Mouse (Mus musculus) heart, adult 2 months (tissue): ENCODE results near the gene Tbc1d10c. TPM values are rescaled to one million over a fixed set of nuclear protein-coding genes. Genes with fewer than 3 reads are reported as not detected.

Experiments used
- DNase-seq, 2 experiments: peaks; one replicate each; pipeline ENCODE4 v3.0.0; 2021
- H3K27ac ChIP-seq: fragments of 200-600 bp; 2 replicates; pipeline ENCODE4 v1.8.1; 2022
- H3K27me3 ChIP-seq: fragments of 200-500 bp; 2 replicates; pipeline ENCODE4 v1.6.1; 2012; ENCODE audit warnings: mild to moderate bottlenecking, low read length, inconsistent platforms, mixed read lengths; ENCODE audit not compliant: control insufficient read depth, insufficient read depth
- H3K36me3 ChIP-seq: fragments of 200-500 bp; 2 replicates; pipeline ENCODE4 v1.6.1; 2012; ENCODE audit warnings: low read length, inconsistent platforms; ENCODE audit not compliant: control insufficient read depth, insufficient read depth
- H3K4me1 ChIP-seq: fragments of 200-500 bp; 2 replicates; pipeline ENCODE4 v1.6.1; 2011; ENCODE audit warnings: low read length; ENCODE audit not compliant: control insufficient read depth, insufficient read depth
- H3K4me3 ChIP-seq: fragments of 200-600 bp; 2 replicates; pipeline ENCODE4 v1.8.1; 2022
- H3K79me2 ChIP-seq: fragments of 200-500 bp; replicated peaks from 2 replicates; pipeline ENCODE4 v1.6.1; 2012; ENCODE audit warnings: mild to moderate bottlenecking, inconsistent platforms, low read length, moderate library complexity, mixed read lengths; ENCODE audit not compliant: control insufficient read depth, insufficient read depth
- H3K9ac ChIP-seq: fragments of 200-500 bp; 2 replicates; pipeline ENCODE4 v1.6.1; 2012; ENCODE audit warnings: low read depth, mild to moderate bottlenecking, control low read depth, inconsistent platforms, low read length, mixed read lengths
- CTCF ChIP-seq: fragments of 200-600 bp; IDR thresholded peaks from 2 replicates; pipeline ENCODE4 v1.8.1; 2022; ENCODE audit warnings: antibody characterized with exemption, mild to moderate bottlenecking, moderate library complexity
- EP300 ChIP-seq: fragments of 200-500 bp; IDR thresholded peaks from 2 replicates; pipeline ENCODE4 v1.6.1; 2011; ENCODE audit warnings: low read depth, low read length, control low read depth; ENCODE audit not compliant: insufficient read depth
- POLR2A ChIP-seq: fragments of 200-500 bp; IDR thresholded peaks from 2 replicates; pipeline ENCODE4 v1.6.1; 2011; ENCODE audit warnings: mild to moderate bottlenecking, low read depth, low read length, control low read depth; ENCODE audit not compliant: insufficient read depth
- WGBS: fragments of 180-500 bp; shearing (Covaris S2); methylation state at CpG from one replicate; pipeline ENCODE4 v1.1.7; 2018; 5-methylcytosine and 5-hydroxymethylcytosine counted together
- intact Hi-C: fragments of 180-260 bp; cut with DNase I; formaldehyde crosslinking; loops from one replicate; pipeline ENCODE4 v1.15.1; 2025
- polyA plus RNA-seq: library from polyadenylated mRNA; depleted of rRNA; stranded (reverse); fragments of >200 nt; gene quantifications from 2 replicates; pipeline ENCODE4 v1.2.3, GENCODE M21; 2012
- total RNA-seq, 2 experiments: library from RNA; stranded (reverse); gene quantifications; 2 replicates each; pipeline ENCODE4 v1.2.3; 2021

Gene Tbc1d10c
- total and polyA plus RNA-seq, 3 experiments = 12.4 to 14.4 (median 13.7) TPM

DNA sequence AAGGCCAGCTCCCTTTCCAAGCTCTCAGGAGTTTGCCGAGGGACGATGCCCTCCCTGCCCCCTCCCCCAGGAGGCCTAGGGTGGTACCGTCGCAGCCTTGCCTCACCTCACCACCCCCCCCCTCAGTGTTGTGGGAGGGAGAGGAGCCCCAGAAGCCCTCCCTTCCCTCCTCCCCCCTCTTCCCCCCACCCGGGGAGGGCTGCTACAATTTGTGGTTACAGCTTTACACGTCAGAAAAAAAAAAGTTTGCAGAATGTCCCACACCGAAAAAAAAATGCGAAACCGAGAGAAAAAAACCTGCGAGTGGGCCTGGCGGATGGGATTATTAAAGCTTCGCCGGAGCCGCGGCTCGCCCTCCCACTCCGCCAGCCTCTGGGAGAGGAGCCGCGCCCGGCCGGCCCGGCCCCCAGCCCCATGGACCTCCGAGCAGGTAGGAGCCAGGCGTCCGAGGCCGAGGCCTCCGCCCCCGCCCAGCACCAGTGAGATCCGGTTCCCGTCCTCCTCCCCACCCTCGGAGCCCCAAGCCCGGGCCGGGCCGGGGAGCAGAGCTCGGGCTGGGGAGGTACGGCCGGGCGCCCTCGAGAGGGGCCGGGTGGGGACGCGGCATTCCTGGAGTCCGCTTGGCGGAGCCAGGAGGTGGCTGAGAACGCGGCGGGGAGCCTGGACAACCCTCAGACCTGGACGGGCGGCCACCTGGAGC lies 23.1 kb upstream of the Tbc1d10c start, which contains the start of the genes Clcf1 and AC109138.7:
Gene Clcf1, plus strand, starts transcription at position 168 of the 700 bp plus-strand sequence.
Gene AC109138.7, plus strand, starts transcription at position 287 of the 700 bp plus-strand sequence.
- 2% methylated on average over 48 of the region's 49 CpGs for WGBS
- no peaks in the 10 kb centered on the region for H3K27me3 ChIP-seq

DNA sequence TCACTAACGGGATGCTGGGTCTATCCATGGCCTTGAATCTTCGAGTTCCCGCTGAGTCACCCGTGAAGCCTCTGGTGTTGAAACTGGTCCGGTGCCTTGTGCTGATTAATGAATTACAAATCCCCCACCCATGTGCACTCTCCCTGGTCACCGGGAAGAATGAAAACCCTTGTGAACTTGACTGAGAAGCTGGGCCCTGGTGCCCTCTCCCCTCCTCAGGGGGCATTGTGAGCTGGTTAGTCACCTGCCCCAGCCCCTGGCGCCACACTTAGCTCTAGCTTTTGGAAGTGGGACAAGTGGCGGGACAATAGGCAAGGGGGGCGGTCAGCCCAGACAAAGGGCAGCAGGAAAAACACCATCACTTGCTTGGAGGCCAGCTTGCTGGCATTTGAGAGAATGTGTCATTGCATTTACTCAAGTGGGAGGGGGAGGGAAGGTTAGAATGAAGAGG lies 22.5 kb upstream of the Tbc1d10c start:
- Histone ChIP-seq H3K27me3 (no peaks in the 10 kb centered on the region), H3K79me2 (no peaks in the 10 kb centered on the region), H3K4me1 (peaks cover 8% of the 10 kb centered on the region), H3K27ac (no peak overlapping the region), H3K36me3 (no peaks in the 10 kb centered on the region), H3K9ac (no peak overlapping the region), H3K4me3 (no peak overlapping the region)
- 18% methylated on average over 9 of the region's 9 CpGs for WGBS
- no peak for TF ChIP-seq EP300
- no peak for TF ChIP-seq CTCF
- TF ChIP-seq POLR2A = no peak
- intact Hi-C loops = no loop called here
- no peak for DNase-seq

More for the DNA sequence above, 23.1 kb upstream of the Tbc1d10c start, which contains the start of the genes Clcf1 and AC109138.7:
- intact Hi-C loops = no loop called here
- H3K27ac ChIP-seq = peak within 1 kb of the TSS; percentile 71
- peak; percentile 73 to 77 for DNase-seq
- H3K36me3 ChIP-seq = no peaks in the 10 kb centered on the region
- H3K9ac ChIP-seq = peak within 1 kb of the TSS; percentile 97
- TF ChIP-seq CTCF = no peak
- TF ChIP-seq EP300 = no peak
- TF ChIP-seq POLR2A = no peak
- peak within 1 kb of the TSS; percentile 72 for H3K4me3 ChIP-seq
- peaks cover 8% of the 10 kb centered on the region for H3K4me1 ChIP-seq
- no peaks in the 10 kb centered on the region for H3K79me2 ChIP-seq

DNA sequence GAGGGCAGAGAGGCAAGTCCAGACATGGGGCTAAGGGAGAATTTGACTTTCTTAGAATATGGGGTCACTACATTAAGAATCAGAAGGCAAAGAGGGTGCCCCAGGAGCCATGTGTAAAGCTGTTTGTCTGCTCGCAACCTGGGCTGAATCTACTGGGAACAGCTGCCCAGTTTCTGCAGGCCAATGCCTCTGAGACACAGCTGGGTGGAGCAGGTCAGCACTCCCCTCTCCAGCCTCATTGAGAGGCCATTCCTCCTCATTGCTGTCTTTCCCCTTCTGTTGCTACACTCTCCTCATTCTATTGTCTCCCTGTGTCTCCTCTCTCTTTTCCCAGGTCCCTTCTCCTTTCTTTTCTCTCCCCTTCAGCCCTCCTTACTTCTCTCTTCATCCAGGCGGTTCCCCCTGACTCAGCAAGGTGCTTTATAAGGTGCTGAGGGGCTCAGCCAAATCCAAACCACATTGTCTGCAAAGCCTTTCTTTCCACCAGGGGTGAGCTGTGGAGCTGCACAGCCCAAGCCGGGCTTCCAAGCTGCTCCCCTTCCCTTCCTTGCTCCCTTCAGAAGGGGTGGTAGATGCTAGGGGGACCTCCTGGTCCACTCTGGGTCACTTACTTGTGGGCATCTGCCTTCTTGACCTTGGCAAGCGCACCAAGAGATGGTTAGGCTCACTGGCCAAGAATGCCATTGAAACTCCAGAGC lies 21.0 kb upstream of the Tbc1d10c start:
- no peak overlapping the region for H3K4me3 ChIP-seq
- TF ChIP-seq CTCF (no peak), POLR2A (no peak), EP300 (no peak)
- H3K79me2 ChIP-seq = no peaks in the 10 kb centered on the region
- no peak for DNase-seq
- intact Hi-C loops = no loop called here
- 75% methylated on average over 4 of the region's 4 CpGs for WGBS
- no peaks in the 10 kb centered on the region for H3K27me3 ChIP-seq
- no peak overlapping the region for H3K9ac ChIP-seq
- H3K4me1 ChIP-seq = peaks cover 8% of the 10 kb centered on the region
- no peak overlapping the region for H3K27ac ChIP-seq
- no peaks in the 10 kb centered on the region for H3K36me3 ChIP-seq

DNA sequence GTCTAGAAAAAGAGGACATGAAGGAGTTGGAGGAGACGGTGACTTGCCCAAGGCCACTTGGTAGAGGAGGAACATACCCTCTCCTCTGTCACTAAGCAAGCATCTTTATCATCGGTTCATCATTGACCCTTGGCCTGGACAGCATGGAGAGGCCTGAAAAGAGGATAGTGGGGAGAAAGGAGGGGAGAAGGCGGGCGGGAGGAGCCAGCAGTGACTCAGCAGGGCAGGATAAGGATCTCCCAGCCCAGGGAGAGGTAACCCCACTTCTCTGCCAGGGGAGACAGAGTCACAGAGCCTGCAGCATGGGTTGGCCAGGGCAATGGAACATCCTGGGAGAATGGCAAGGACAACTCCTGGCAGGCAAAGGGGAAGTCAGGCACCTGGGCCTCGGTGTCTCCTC lies 17.5 kb upstream of the Tbc1d10c start:
- Histone ChIP-seq H3K27me3 (no peaks in the 10 kb centered on the region), H3K79me2 (no peaks in the 10 kb centered on the region), H3K4me3 (no peak overlapping the region), H3K36me3 (no peaks in the 10 kb centered on the region), H3K27ac (no peak overlapping the region), H3K4me1 (no peaks in the 10 kb centered on the region; the same call in 1 of the 2 replicates), H3K9ac (no peak overlapping the region)
- WGBS = 87% methylated on average over 5 of the region's 5 CpGs
- TF ChIP-seq EP300 = no peak
- intact Hi-C loops = loop anchor here (5.0 kb wide), 1 partner anchor 34 kb away; no protein-coding TSS in a partner anchor
- no peak for DNase-seq

DNA sequence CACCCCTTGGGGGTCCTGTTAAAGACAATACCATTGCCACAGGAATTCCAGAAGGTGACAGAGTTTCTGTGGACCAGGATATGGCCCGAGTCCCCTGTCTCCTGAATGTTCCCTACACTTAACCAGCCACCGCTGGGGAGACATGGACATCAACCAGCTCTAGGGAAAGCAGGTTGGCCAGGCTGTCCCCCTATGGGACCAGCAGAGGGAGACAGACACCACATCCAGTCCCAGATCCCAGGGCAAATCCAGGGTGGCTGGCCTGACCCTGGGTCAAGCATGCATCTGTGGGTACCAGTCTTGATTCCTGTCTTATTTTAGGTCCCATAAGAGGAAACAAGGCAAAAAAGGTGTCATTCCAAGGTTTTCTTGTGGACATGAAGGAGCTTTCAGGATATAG lies 15.9 kb upstream of the Tbc1d10c start:
- H3K9ac ChIP-seq = no peak overlapping the region
- H3K27ac ChIP-seq = no peak overlapping the region
- H3K79me2 ChIP-seq = no peaks in the 10 kb centered on the region
- no peaks in the 10 kb centered on the region for H3K27me3 ChIP-seq
- TF ChIP-seq EP300 = peak; percentile 98
- TF ChIP-seq CTCF = no peak; the same call in none of the 2 replicates
- TF ChIP-seq POLR2A = no peak
- intact Hi-C loops = loop anchor here (1.0 to 5.0 kb wide), 3 partner anchors 21 to 100 kb away; partner anchors contain the start of gene Grk2
- DNase-seq = peak; percentile 76 to 78
- no peaks in the 10 kb centered on the region for H3K36me3 ChIP-seq
- WGBS = 4% methylated on average over 2 of the region's 2 CpGs
- H3K4me1 ChIP-seq = peaks cover 5% of the 10 kb centered on the region
- no peak overlapping the region for H3K4me3 ChIP-seq
